Comparison of ENCODE assay signal across 12 mouse cellular contexts in the genomic region with DNA sequence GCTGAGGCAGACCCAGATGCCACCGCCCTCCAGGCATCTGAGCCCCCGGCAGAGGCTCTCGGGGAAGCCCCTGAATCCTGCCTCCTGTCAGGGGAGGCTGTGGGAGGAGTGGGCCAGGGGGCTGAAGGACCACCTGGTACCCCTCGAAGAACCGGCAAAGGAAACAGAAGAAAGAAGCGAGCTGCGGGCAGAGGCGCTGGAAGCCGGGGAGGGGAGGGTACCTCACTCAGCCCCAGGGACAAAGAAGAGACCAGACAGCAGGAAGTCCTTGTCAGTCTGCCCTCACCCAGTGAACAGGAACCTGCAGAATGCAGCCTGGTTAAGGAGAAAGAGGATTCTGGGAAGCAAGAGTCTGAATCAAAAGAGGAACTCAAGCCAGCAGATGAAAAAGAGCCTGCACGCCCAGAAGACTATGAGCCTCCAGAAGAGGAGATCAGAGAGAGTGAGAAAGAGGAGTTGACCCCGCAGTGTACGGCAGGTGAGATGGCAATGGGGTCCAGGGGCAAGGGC. TPM values are rescaled to one million over a fixed set of nuclear protein-coding genes. Genes with fewer than 3 reads are reported as not detected.
DNase-seq lines count a peak whose midpoint lies in the region; ATAC-seq and TF ChIP-seq lines count a peak whose summit lies in the region.
"Had no signal": no experiment of that assay in that cellular context is flagged by ENCODE, and none has a peak within 500 bp of the region (broad histone marks: within the 10 kb centered on the region; RNA-seq: fewer than 3 reads in every experiment).

No protein-coding gene starts in this region.

- H3K27ac ChIP-seq in layer of hippocampus, adult 2 months: peak overlapping the region; percentile 18; the same call in 1 of the 2 replicates
- no peak overlapping the region for H3K27ac ChIP-seq in ES-E14 (ENCODE audit: insufficient read depth, low read depth, low read length, poor library complexity, severe bottlenecking)
- H3K27ac ChIP-seq in embryonic facial prominence, embryonic 10.5 days (replicated peaks): no peak overlapping the region; the same call in 1 of the 2 replicates

- peak; percentile 70 for ATAC-seq in megakaryocyte, adult 5-6 weeks (ENCODE audit: poor library complexity, severe bottlenecking)
- ATAC-seq in megakaryocyte-erythroid progenitor cell, adult 5-6 weeks (replicated peaks; ENCODE audit: low FRiP score, low TSS enrichment, poor library complexity, severe bottlenecking): no peak

- in situ Hi-C loops in ES-E14 (cut with MboI; ENCODE audit: low sequenced_read_pairs in 2 of 2, unreplicated experiment in 2 of 2): no loop called here

- DNase-seq in layer of hippocampus, adult 2 months (ENCODE audit: low spot score in 2 of 2): no peak
- no peak for DNase-seq in layer of hippocampus, postnatal 36 days
- no peak for DNase-seq in ES-E14 (ENCODE audit: low read depth, low spot score)
- no peak for DNase-seq in embryonic facial prominence, embryonic 10.5 days (ENCODE audit: low spot score)
- DNase-seq in spleen, adult 12 weeks (ENCODE audit: low spot score): no peak
- DNase-seq: embryo, embryonic 11 days had no signal

- WGBS in embryonic facial prominence, embryonic 10.5 days: 63% methylated on average over 12 of the region's 12 CpGs

- no peak overlapping the region for H3K4me3 ChIP-seq in layer of hippocampus, adult 2 months
- H3K4me3 ChIP-seq in ES-E14 (ENCODE audit: insufficient read depth in 1 of 2, low read depth in 1 of 2, low read length in 2 of 2, poor library complexity in 1 of 2, severe bottlenecking in 1 of 2): peak overlapping the region; percentile 38 to 39
- H3K4me3 ChIP-seq in embryonic facial prominence, embryonic 10.5 days: 0 out of 2 replicates have a peak overlapping the region, but pooled peaks have one; percentile 12

- H3K4me1 ChIP-seq in ES-E14 (ENCODE audit: control insufficient read depth in 2 of 2, insufficient read depth in 2 of 2, low read length in 2 of 2, poor library complexity in 1 of 2): peaks cover 0 to 5% of the 10 kb centered on the region in 2 experiments; a peak in 1 of 4 replicates
- peaks cover 40% of the 10 kb centered on the region for H3K4me1 ChIP-seq in embryonic facial prominence, embryonic 10.5 days

- no peaks in the 10 kb centered on the region for H3K9me3 ChIP-seq in ES-E14 (ENCODE audit: control insufficient read depth, insufficient read depth, low read depth, low read length)
- no peaks in the 10 kb centered on the region for H3K9me3 ChIP-seq in embryonic facial prominence, embryonic 10.5 days

- H3K9ac ChIP-seq in ES-E14 (ENCODE audit: insufficient read depth, low read depth, low read length, poor library complexity, severe bottlenecking): peak overlapping the region; percentile 23

- H3K36me3 ChIP-seq in ES-E14 (ENCODE audit: control insufficient read depth, insufficient read depth, low read length, poor library complexity, severe bottlenecking): no peaks in the 10 kb centered on the region
- H3K36me3 ChIP-seq in embryonic facial prominence, embryonic 10.5 days (replicated peaks): peaks cover 75% of the 10 kb centered on the region

- H3K27me3 ChIP-seq in embryonic facial prominence, embryonic 10.5 days (replicated peaks; ENCODE audit: low read depth, poor library complexity, severe bottlenecking): no peaks in the 10 kb centered on the region

- no peak for TF ChIP-seq CTCF in layer of hippocampus, adult 2 months (conservative IDR thresholded peaks at IDR 0.05)

TF ChIP-seq in ES-E14, 5 proteins besides CTCF, POLR2A, EP300 and RAD21:
- no peak for TF ChIP-seq CHD2 (IDR thresholded peaks at IDR 0.05; ENCODE audit: low read depth, low read length)
- no peak for TF ChIP-seq MAFK (IDR thresholded peaks at IDR 0.05; ENCODE audit: insufficient read depth, low read depth, low read length)
- TF ChIP-seq ZNF384 (IDR thresholded peaks at IDR 0.05; ENCODE audit: low read depth, low read length): no peak
- TF ChIP-seq ZC3H11A (IDR thresholded peaks at IDR 0.05; ENCODE audit: borderline replicate concordance, low read depth, low read length): no peak
- TF ChIP-seq HCFC1 (IDR thresholded peaks at IDR 0.05; ENCODE audit: borderline replicate concordance, insufficient read depth, low read length): no peak

RNA-seq across cellular contexts. Expression of a gene that starts 5.0 kb away (rescaled TPM):
- total RNA-seq in layer of hippocampus, adult 2 months (2021): 10 to 100 TPM; 27.9 to 32.2 TPM
- 10 to 100 TPM; 31.4 to 39.9 TPM for total RNA-seq in layer of hippocampus, postnatal 36 days (2021)
- 10.1 and 14.0 TPM in 2 replicates for total RNA-seq in ES-E14 (2012; rRNA removed)
- polyA plus RNA-seq in embryonic facial prominence, embryonic 10.5 days (2016; fragmentation: Nextera tagmentation; extraction: Ambion mirVana): 151 and 163 TPM in 2 replicates
- 1.7 and 2.6 TPM in 2 replicates for total RNA-seq in megakaryocyte, adult 5-6 weeks (2015)
- 2.2 and 5.1 TPM in 2 replicates for total RNA-seq in megakaryocyte, adult 5-6 weeks (2017)
- total RNA-seq in megakaryocyte-erythroid progenitor cell, adult 5-6 weeks (2014; fragmentation: Nextera tagmentation): 25.4 and 35.5 TPM in 2 replicates
- total RNA-seq in megakaryocyte-erythroid progenitor cell, adult 5-6 weeks (2017): 5.1 and 39.4 TPM in 2 replicates

RNA-seq across cellular contexts. Expression of a gene that starts 25.9 kb away (rescaled TPM):
- total RNA-seq in layer of hippocampus, adult 2 months (2021): 1 to 10 TPM in 1 of 2 experiments, under 1 TPM in 1; 0.34 to 1.4 TPM
- under 1 TPM in 1 of 2 experiments, not detected in 1; 0.65 TPM for total RNA-seq in layer of hippocampus, postnatal 36 days (2021)
- total RNA-seq in ES-E14 (2012; rRNA removed): 3.6 and 7.7 TPM in 2 replicates
- polyA plus RNA-seq in embryonic facial prominence, embryonic 10.5 days (2016; fragmentation: Nextera tagmentation; extraction: Ambion mirVana): 0.65 and 0.72 TPM in 2 replicates
- total RNA-seq in megakaryocyte, adult 5-6 weeks (2015): not detected in 2 replicates
- total RNA-seq in megakaryocyte, adult 5-6 weeks (2017): not detected in 2 replicates
- not detected in 2 replicates for total RNA-seq in megakaryocyte-erythroid progenitor cell, adult 5-6 weeks (2014; fragmentation: Nextera tagmentation)
- total RNA-seq in megakaryocyte-erythroid progenitor cell, adult 5-6 weeks (2017): not detected in 2 replicates

RNA-seq across cellular contexts. Expression of a gene that starts 31.0 kb away (rescaled TPM):
- total RNA-seq in layer of hippocampus, adult 2 months (2021): 10 to 100 TPM; 46.5 to 46.8 TPM
- total RNA-seq in layer of hippocampus, postnatal 36 days (2021): 10 to 100 TPM; 42.5 to 44.4 TPM
- total RNA-seq in ES-E14 (2012; rRNA removed): 59.5 and 98.0 TPM in 2 replicates
- polyA plus RNA-seq in embryonic facial prominence, embryonic 10.5 days (2016; fragmentation: Nextera tagmentation; extraction: Ambion mirVana): 57.5 and 63.2 TPM in 2 replicates
- 3.7 and 4.4 TPM in 2 replicates for total RNA-seq in megakaryocyte, adult 5-6 weeks (2015)
- 4.7 and 5.1 TPM in 2 replicates for total RNA-seq in megakaryocyte, adult 5-6 weeks (2017)
- total RNA-seq in megakaryocyte-erythroid progenitor cell, adult 5-6 weeks (2014; fragmentation: Nextera tagmentation): 8.6 and 15.1 TPM in 2 replicates
- 4.8 and 30.1 TPM in 2 replicates for total RNA-seq in megakaryocyte-erythroid progenitor cell, adult 5-6 weeks (2017)

RNA-seq across cellular contexts. Expression of a gene that starts 52.7 kb away (rescaled TPM):
- not detected for total RNA-seq in layer of hippocampus, adult 2 months (2021)
- not detected for total RNA-seq in layer of hippocampus, postnatal 36 days (2021)
- total RNA-seq in ES-E14 (2012; rRNA removed): not detected in 2 replicates
- not detected in 2 replicates for polyA plus RNA-seq in embryonic facial prominence, embryonic 10.5 days (2016; fragmentation: Nextera tagmentation; extraction: Ambion mirVana)
- total RNA-seq in megakaryocyte, adult 5-6 weeks (2015): not detected in 2 replicates
- not detected in 2 replicates for total RNA-seq in megakaryocyte, adult 5-6 weeks (2017)
- total RNA-seq in megakaryocyte-erythroid progenitor cell, adult 5-6 weeks (2014; fragmentation: Nextera tagmentation): not detected in 2 replicates
- total RNA-seq in megakaryocyte-erythroid progenitor cell, adult 5-6 weeks (2017): not detected in 2 replicates
- total RNA-seq: heart, postnatal 25 days had no signal
- polyA plus RNA-seq: brain, embryonic 14.5 days; large intestine, adult 2 months; liver, embryonic 16.5 days had no signal
